Mouse (Mus musculus) kidney, postnatal 14 days (tissue): Measurements from ENCODE around the gene Gcnt1.

Source experiments
- DNase-seq: peaks from one replicate; pipeline ENCODE4 v3.0.0; 2022; ENCODE audit warnings: mixed read lengths

Gene Gcnt1

GRCm38 (mm10) chr19:17323689-17324241 lies 48.9 kb downstream of the Gcnt1 start:
- no peak for DNase-seq

GRCm38 (mm10) chr19:17323006-17323688 lies 49.5 kb downstream of the Gcnt1 start:
- DNase-seq, result no peak

GRCm38 (mm10) chr19:17319770-17320169 lies 52.9 kb downstream of the Gcnt1 start:
- DNase-seq, result no peak

- DNase-seq, result no peak
Observed at GRCm38 (mm10) chr19:17318733-17319132, 53.9 kb downstream of the Gcnt1 start.

- no peak for DNase-seq
Observed at GRCm38 (mm10) chr19:17316311-17317003, 56.2 kb downstream of the Gcnt1 start.

GRCm38 (mm10) chr19:17314451-17314850 lies 58.2 kb downstream of the Gcnt1 start:
- DNase-seq, result no peak

GRCm38 (mm10) chr19:17313766-17314165 lies 58.9 kb downstream of the Gcnt1 start:
- no peak for DNase-seq

GRCm38 (mm10) chr19:17312671-17313180 lies 59.9 kb downstream of the Gcnt1 start:
- no peak for DNase-seq

- DNase-seq, result no peak
Observed at GRCm38 (mm10) chr19:17311501-17311900, 61.1 kb downstream of the Gcnt1 start.

- DNase-seq, result no peak
Observed at GRCm38 (mm10) chr19:17311031-17311430, 61.6 kb downstream of the Gcnt1 start.

- no peak for DNase-seq
Observed at GRCm38 (mm10) chr19:17296081-17296480, 76.6 kb downstream of the Gcnt1 start.

GRCm38 (mm10) chr19:17295211-17295766 lies 77.4 kb downstream of the Gcnt1 start:
- no peak for DNase-seq

GRCm38 (mm10) chr19:17294136-17294535 lies 78.5 kb downstream of the Gcnt1 start:
- DNase-seq, result peak; percentile 55

- DNase-seq, result no peak
Observed at GRCm38 (mm10) chr19:17289526-17289925, 83.1 kb downstream of the Gcnt1 start.

GRCm38 (mm10) chr19:17286004-17286403 lies 86.6 kb downstream of the Gcnt1 start:
- no peak for DNase-seq

- DNase-seq, result no peak
Observed at GRCm38 (mm10) chr19:17283317-17283716, 89.3 kb downstream of the Gcnt1 start.

GRCm38 (mm10) chr19:17278381-17279051 lies 94.1 kb downstream of the Gcnt1 start:
- no peak for DNase-seq
